Mouse (Mus musculus) thymus, postnatal 4 days (tissue): ENCODE measurements around the gene Gstm4.
A peak's percentile ranks its signal among the peaks of the same experiment; 100 is the strongest.

Source experiments
- DNase-seq: peaks from one replicate; pipeline ENCODE4 v3.0.0; 2021

Gene Gstm4

DNA sequence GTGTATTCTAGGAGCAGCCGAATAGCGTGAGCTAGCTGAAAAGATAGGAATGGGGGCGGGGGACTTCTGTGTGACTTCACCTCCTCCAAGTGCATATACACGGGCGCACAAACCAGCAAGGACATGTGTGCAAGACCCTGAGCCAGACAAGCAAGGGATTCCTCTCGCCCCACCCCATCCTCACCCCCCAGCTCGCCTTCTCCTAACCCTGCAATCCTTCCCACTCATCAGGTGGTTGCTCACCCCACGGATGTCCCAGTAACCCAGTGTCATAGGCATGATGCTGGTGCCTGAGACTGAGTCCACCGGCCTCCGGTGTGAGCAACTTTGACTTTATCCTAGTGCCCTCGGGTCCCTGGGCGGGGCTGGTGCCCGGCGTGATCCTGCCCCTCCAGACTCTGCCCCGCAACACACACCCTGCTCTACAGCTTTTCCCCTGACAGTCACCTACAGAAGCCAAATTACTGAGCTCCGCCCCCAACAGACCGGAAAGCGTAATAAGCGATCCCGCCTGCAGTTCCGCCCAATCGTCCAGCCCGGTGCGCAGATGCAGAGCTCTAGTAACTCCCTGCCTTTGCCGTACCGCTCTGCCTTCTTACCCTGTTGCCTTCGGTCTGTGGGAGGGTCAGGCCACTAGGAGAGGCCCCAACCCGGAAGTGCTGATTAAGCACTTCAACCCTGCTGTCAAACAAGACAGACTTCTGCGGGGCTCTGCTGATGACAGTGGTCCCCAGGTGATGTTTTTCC is at the start of gene Gstm4:
Gstm4 (minus strand) TSS at position 501 of the 747 bp plus-strand sequence.
- DNase-seq: peak; percentile 85

DNA sequence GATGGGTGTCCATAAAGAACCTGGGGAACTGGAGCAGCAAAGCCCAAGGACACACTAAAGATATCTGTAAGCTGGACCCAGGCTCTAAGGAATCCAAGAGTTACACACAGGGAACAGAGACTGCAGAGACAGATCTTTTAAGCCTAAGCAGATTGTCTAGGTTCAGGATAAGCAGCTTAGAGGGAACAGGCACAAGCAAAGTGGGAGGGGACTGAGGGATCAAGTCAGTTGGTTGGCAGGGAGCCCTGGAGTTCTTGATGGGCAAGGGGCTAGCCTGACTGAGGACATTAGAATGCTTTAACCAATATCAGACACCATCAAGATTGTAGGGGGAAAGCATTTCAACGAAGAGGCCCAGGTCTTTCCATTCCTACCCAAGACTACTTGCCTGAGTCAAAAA is 49.5 kb upstream of the Gstm4 start:
- no peak for DNase-seq

DNA sequence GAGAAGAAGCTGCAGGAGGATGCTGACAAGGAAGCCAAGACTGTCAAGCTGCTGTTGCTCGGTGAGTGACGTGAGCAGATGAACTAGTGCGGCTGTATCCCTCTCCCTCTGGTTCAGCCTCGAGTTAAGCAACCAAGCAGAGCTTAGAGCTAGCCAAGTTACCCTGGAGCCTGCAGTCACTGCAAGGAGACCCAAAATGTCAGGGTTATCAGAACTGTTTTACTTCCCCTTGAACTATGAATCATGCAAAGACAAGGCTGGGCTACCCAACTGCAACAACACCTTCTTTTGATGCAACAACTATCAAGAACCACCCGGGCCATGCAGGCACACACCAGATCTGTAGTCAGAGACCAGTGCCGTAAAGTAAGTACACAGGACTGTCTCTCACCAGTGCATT is 48.6 kb upstream of the Gstm4 start:
- DNase-seq: no peak

DNA sequence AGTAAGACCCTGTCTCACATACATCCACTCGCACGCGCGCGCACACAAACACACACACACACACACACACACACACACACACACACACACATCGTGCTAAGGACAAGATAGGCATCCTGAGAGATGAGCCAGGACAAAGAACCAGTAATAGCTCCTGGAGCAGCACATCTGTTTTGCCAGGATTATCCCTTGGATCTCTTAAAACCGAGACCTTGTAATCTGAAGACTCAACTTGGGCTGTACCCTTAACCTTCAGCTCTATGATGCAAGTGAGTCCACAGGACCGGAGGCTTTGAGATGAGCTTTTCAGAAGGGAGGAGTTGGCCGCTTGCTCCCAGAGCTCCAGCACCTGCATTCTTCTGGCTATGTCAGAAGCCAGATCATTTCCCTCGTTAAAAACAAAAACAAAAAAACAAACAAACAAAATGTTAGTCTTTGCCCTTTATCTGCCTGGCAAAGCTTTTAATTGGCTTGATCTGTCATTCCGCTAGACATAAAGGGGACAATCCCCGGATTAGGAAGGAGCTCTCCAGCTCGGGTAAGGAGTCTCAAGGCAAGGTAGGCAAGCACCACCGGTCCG is 47.9 kb upstream of the Gstm4 start, which contains the start of gene Gnat2:
Gnat2 (plus strand) TSS at position 254 of the 580 bp plus-strand sequence.
- DNase-seq: no peak

DNA sequence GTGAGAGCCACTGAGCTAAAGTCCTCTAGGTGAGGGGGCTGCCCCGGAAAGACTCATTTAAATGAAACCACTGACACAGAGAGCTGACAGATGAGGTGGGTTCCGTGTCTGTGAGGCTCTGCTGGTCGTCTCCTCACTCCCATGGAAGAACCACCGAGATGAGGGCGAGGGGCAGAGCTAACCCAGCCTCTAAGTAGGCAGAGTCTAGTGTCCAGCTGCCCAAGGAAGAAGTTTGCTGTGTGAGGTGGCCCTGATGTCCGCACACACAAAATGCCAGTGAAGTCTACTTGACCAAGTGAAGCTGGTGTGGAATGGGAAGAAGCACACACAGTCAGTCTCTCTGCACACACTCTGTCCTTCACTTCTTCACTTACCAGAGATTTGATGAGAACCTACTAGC is 47.3 kb upstream of the Gstm4 start:
- DNase-seq: no peak

DNA sequence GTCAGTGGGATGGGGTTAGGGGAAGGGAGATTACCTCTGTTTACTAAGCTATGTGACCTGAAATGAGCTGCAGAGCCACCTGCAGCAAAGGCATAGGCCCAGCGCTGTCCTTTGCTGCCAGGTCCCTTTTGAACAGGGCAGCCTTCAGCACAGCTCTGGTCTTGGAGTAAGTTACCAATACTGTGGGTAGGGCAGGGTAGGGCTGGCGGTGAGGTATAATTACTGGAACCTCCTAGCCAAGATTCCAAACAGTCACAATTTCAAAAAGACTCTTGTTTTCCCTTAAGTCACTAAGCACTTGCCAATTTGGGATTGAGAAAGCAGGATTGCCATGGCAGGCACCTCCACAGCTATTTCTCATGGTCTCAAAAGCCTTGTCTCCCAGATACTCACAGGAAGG is 45.9 kb upstream of the Gstm4 start:
- no peak for DNase-seq

DNA sequence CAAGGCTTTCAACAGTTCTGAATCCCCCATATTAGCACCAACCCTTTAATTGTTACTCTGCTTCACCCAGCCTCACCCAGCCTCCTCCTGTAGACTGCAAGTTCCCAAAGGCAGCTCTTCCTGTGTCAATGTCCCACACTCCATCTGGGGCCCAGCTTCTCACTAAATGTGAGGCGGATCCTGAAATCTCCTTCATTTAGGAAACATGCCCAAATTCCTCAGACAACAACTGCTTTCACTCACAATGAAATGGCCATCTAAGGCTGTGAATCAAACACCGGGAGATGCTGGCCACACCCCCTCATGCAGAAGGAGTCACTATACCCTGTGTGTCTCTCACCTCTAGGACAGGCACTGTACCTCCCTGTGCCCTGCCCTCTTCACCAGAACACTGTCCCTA is 45.2 kb upstream of the Gstm4 start:
- DNase-seq: no peak

DNA sequence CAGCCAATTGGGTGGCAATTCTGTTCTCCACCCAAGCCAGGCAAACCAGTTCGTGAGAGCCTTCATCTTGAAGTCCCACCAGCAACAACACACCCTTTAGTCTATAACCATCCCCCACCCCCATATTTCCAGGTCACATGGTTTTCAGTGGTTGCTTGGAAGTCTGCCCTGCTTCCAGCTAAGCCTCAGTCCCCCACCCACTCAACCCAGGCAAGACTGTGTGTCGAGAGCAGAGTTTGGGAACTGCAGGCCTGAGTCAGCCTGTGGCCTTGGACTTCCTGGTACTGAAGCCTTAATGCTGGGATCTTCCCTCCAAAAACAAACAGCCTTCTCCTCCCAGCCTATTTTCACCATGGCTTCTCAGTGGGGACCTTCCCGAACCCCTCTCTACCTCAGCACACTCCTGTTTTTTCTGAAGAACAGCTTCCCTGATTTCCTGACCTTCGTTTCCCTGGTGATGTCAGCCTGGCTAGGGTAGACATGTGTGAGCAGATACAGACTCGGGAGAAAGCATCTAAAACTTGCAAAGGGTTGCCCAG is 44.2 kb upstream of the Gstm4 start:
- no peak for DNase-seq

DNA sequence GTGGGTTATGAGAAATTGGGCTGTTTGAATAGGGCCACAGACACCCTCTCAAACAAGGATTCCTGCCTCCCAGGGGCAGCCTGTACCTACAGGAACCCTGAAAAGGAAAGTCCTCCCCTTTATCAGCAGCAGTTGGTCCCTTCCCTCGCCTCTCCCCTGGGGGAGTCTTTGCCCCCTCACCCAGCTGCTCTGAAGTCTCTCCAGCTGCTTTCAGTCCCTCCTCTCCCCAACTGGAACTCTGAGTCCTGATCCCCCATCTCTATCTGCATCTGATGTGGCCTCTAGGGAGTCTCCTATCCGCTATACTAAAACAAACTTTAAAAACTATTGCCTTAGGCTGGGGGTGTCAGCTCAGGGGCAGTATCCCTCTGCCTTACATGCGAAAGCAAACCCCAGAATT is 42.6 kb upstream of the Gstm4 start:
- no peak for DNase-seq

DNA sequence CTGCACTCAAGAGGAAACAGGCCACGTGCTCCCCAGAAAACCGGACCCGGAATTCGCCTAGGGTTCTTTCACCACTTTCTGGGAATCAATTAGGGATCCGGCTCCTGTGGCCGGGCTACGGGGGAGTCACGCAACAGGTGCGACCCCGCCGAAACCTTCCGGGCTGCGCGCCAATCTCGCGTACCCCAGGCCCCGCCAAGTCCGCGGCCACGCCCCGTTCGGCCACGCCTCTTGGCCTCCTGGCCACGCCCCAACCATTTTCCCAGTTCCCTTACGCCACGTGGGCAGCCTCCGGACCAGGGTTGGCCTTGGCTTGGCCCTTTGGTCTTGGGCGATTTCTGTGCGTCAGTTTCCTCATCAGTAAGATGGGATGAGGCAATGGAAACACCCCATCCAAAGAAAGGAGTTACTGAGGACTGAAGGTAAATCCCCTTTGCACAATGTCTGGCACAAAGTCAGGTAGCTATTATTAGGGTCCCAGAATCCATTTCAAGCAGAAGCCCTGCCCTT is 41.8 kb upstream of the Gstm4 start, which contains the start of gene Ampd2:
Ampd2 (minus strand) TSS at position 182 of the 510 bp plus-strand sequence.
- DNase-seq: peak; percentile 84

DNA sequence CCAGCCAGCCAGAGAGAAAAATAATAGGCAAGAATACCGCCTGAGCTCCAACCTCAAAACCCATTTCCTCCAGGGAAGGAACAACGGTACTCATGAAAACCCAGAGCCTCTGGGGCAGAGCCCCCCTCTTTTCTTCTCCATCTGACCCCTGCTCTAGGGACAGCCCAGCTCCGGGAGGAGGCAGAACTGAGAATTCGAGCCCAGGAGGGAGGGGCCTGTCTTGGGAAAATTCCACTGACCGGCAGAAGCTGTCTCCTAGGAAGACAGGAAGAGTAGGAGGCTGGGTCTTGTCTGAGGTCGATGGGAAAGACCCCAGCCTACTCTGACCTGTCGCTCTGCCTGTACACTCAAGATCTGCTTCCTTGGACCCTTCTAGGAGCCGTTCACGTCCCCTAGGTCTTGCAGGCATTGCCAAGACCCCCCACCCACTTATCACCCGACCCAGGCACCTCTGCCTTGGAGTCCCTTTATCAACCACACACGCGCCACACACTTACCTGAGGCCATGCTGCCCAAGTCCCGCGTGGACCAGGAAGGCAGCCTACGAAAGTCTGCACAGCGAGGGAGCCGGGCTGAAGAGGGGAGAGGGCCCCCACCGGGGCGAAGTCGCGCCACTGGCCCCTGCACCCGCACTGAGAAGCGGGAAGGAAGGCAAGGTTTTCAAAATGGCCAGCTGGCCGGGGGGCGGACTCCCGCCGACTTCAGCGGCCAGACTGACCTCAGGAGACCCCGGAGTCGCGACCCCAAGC is 41.2 kb upstream of the Gstm4 start:
- peak; percentile 57 for DNase-seq

DNA sequence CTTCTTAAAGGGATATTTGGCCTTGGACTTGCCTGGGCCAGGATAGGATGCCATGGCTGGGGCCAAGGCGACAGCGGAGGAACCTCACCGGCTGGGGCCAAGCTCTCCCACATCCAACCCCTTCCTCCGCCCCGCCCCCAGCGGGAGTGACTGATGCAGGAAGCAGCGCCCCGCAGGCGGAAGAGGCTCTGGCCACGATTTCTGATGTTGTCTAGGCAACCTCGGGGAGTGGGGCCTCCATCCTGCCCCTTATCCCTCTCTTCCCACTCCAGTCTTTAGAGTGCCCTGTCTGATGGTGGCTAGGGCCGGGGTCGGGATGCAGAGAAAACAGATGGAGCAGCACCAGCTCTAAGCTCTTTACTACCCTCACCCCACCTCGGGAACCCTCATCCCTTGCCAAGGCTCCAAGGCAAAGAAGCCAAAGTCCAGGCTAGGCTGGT is 40.6 kb upstream of the Gstm4 start:
- DNase-seq: peak; percentile 93

DNA sequence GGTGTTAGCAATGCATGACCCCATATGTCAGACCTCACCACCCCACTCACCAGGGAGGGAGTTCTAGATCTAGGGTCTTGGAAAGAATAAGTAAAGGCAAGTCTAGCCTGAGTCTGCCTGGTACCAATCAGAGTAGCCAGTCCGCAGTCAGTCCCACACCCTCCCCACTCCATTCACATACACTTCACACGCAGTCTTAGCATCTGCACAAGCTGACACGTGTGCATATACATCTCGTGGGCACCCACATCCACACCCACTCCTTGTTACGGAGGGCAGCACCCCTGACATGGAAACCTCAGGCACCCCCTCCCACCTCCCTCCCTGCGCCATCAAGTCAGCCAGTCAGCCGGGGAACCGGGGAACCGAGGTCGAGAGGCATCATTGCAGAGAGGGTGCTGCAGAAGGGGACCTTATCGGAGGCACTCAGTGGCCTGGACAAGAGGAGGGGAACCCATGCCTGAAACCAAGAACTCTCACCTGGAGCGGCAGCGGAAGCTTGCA is 40.1 kb upstream of the Gstm4 start:
- DNase-seq: no peak

DNA sequence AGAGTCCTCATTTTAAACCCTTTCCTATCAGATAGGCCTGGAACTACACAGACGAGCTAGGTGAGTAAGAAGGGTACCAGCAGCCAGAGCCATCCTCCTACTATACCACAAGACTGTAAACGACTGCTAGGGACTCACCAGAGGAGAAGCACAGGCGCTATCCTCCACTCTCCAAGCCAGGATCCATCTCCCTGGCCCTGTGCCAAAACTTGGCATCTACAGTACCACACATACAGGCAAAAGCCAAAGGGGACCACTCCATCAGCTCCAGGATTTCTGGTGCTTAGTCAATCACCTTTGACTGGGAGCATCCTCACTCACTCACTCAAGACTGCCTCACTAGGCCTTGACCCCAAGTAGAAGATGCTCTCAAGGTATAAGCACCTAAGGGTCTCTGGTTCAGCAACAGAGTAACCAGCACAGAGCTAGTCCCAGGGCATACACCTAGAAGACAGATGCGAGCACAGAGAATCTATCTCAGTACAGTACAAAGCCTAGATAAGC is 39.3 kb upstream of the Gstm4 start:
- DNase-seq: no peak

DNA sequence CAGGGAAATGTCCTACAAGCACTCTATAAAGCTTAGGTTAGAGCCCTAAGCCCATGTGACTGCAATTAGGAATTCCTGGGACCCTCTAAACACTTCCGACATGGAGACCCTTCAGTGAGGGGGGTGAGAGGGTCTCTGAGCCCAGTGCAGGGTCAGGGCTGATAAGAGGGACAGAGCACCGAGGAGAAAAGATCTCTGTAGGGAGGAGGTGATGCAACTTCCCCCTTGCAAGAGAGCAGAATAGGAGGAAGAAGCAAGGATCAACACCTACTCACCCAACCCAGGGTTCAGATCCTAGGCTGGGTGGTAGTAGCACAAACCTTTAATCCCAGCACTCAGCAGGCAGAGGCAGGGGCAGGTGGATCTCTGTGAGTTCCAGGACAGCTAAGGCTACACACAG is 38.5 kb upstream of the Gstm4 start:
- no peak for DNase-seq

DNA sequence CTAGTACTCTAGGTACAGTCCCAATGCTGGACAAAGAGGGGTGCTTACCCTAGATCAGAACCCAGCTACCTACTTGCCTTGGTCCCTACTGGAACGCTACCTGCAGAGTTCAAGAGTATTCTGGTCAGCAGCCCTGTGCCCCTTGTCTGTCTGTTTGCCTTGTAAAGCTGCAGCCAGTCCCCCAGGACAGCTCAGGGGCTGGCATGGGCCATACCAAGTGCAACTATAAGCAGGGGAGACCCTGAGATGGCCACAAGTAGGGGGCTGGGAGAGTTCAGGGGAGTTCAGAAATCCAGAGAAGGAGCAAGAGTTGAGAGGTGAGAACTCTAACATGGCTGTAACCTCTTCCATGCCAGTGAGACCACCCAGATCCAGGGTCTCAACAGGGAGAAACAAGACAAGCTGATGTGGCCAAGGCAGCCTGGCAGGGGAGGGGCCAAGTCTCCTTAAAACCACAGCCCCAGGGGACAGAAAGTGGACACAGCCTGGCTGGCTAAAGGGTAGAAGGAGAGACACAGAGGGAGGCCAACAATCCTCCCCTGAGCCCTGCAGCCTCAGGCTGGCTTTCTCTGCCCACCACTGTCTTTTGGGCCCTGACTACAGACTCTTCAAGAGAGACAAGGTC is 37.7 kb upstream of the Gstm4 start:
- no peak for DNase-seq

DNA sequence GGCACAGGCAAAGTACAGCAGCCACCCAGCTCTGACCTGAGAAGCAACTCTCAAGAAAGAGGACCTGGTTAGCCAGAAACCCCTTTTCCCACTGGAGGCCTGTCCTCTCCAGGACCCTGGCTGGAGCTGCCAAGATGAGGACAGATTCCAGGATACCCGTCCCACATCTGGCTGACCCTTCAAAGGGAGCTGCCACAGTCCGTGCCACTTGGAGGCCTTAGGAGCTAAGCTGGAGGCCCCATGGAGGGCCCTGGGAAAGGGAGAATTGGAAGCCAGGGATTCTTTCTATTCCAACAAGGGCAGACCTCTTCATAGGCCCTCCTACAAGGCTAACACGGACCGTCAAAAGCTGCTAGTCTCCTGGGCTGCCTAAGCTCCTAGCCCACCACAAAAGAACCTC is 37.0 kb upstream of the Gstm4 start:
- DNase-seq: no peak

DNA sequence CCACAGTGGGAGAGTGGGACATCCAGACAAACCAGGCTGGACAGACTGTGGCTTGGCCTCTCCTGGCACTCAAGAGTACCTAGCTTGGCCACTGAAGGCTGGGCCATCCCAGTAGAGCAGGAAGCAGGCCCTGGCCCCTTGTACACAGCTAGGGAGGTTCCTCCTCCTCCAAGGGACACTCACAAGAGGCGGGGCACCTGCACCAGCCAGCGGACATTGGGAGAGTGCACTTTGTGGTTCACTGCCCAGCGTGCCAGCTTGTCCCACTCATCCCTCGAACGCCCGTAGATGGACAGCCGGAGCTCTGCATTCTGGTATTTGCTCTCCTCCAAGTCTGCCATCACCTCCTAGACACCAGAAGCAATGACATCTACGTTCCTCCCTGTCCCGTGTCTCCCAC is 32.1 kb upstream of the Gstm4 start:
- DNase-seq: no peak

DNA sequence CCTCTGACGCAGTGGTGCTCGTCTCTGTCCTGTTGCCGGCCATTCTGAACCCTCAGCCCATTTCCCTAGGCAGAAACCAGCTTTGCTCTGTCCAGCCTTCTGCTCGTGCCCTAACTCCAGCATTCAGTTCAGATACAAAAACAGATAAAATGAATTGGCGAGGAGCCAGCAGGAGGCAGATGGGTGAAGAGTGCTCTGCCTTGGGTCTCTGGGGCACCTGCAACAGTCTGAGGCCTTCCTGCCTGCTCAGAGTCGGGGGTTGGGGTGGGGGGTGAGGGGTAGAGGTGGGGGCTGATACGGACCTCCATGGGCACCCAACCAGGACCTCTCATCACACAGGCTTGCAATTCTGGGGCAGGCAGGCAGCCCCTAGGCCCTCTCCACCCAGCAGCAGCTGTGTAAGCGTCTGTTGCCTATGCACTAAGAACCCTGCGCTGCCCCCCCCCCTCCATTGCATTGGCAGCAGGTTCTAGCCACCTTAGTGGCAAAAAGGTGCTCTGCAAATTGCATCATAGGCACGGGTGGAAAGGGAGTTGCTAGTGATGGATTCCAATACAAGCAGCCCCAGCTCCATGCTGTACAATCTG is 28.4 kb upstream of the Gstm4 start:
- no peak for DNase-seq

DNA sequence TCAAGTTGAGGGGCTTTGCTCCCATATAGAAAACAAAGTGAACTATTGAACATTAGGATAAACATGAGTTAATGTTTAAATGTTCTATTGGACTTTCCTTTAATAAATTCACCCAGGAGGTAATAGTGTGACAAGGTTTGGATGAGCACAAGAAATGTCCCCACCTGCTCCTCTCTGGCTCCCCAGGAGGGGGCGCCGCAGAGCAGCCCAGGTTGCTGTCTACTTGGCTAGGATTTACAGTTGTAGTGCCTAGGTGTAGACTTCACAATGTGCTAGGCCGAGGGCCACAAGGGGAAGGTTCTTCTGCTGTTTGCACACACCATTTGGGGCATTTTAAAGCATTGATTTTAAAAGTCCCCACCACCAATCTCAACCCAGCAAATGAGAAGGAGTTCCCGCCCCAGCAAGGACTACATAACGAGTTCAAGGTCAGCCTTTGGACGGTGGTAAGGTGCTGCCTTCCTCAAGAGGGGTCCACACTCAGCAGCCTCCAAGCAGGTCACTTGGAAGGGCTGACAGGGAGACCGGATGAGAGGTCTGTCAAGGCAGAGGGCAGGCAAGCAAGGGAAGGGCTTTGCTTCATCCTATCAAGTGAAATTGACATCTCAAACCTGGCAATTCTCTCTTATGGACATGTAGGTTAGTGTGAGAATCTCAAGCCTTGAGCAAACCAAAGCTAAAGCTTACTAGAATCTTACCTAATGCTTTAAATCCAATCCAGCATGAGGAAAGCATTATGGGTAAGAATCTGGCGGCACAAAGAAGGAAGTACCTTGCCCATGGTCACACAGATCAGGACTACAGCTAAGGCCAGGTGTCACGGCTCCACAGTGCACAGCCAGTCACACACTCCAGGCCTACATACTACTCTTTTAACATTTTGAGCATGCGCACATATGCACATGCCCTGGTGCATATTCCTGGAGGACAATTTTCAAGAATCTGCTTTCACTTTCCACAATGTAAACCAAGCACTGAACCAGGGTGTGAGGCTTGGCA is 25.9 kb upstream of the Gstm4 start:
- DNase-seq: peak; percentile 88
